Mouse (Mus musculus) midbrain, postnatal 0 days (tissue): ENCODE data around the gene Rpl10a. TPM values are rescaled to one million over a fixed set of nuclear protein-coding genes. Genes with fewer than 3 reads are reported as not detected.

ENCODE experiments used
- ATAC-seq: fragments of 200-750 bp; cut with Nextera tagmentation; 2 replicates; pipeline ENCODE4 v1.8.0; 2017; ENCODE audit warnings: moderate number of reproducible peaks, mild to moderate bottlenecking, moderate TSS enrichment, moderate library complexity; ENCODE audit not compliant: low FRiP score
- DNase-seq: peaks from one replicate; pipeline ENCODE4 v3.0.0-alpha.2; 2015; ENCODE audit warnings: low spot score
- H3K27ac ChIP-seq: fragments of 300-500 bp; sonication (generic); 2 replicates; pipeline ENCODE4 v1.5.1; 2014; ENCODE audit warnings: low read depth, mild to moderate bottlenecking, low read length, mixed read lengths
- H3K27me3 ChIP-seq: fragments of 300-500 bp; sonication (generic); 2 replicates; pipeline ENCODE4 v1.6.1; 2014; ENCODE audit warnings: low read length, control low read depth, mixed read lengths; ENCODE audit not compliant: insufficient read depth
- H3K36me3 ChIP-seq: fragments of 300-500 bp; sonication (generic); 2 replicates; pipeline ENCODE4 v1.6.1; 2014; ENCODE audit warnings: low read length, control low read depth, mixed read lengths; ENCODE audit not compliant: insufficient read depth
- H3K4me1 ChIP-seq: fragments of 300-500 bp; sonication (generic); 2 replicates; pipeline ENCODE4 v1.6.1; 2014; ENCODE audit warnings: mild to moderate bottlenecking, control low read depth, antibody characterized with exemption, low read length, mixed read lengths; ENCODE audit not compliant: insufficient read depth
- H3K4me2 ChIP-seq: fragments of 300-500 bp; sonication (generic); 2 replicates; pipeline ENCODE4 v1.6.1; 2014; ENCODE audit warnings: low read depth, mild to moderate bottlenecking, low read length, mixed read lengths; ENCODE audit not compliant: poor library complexity, severe bottlenecking
- H3K4me3 ChIP-seq: fragments of 300-500 bp; sonication (generic); 2 replicates; pipeline ENCODE4 v1.5.1; 2014; ENCODE audit warnings: low read depth, mild to moderate bottlenecking, low read length, moderate library complexity
- H3K9ac ChIP-seq: fragments of 300-500 bp; sonication (generic); replicated peaks from 2 replicates; pipeline ENCODE4 v1.6.1; 2014; ENCODE audit warnings: mild to moderate bottlenecking, low read length, moderate library complexity, mixed read lengths; ENCODE audit not compliant: poor library complexity, severe bottlenecking
- H3K9me3 ChIP-seq: fragments of 300-500 bp; sonication (generic); 2 replicates; pipeline ENCODE4 v1.6.1; 2016; ENCODE audit warnings: low read length, control low read depth
- CTCF ChIP-seq: IDR thresholded peaks from 2 replicates; pipeline ENCODE4 v1.5.1; 2016; ENCODE audit warnings: antibody characterized with exemption, mild to moderate bottlenecking
- WGBS: fragments of 180-500 bp; shearing (Covaris S2); extraction: QIAGEN DNeasy Blood & Tissue Kit; methylation state at CpG from one replicate; pipeline ENCODE4 v1.1.7; 2014; 5-methylcytosine and 5-hydroxymethylcytosine counted together
- polyA plus RNA-seq: library from polyadenylated mRNA; unstranded; fragments of >200 nt; fragmentation: Nextera tagmentation; extraction: Ambion mirVana; gene quantifications from 2 replicates; pipeline ENCODE4 v1.2.1, GENCODE M21; 2015
- total RNA-seq: library from RNA; depleted of rRNA; stranded (reverse); fragments of >200 nt; gene quantifications from 2 replicates; pipeline ENCODE4 v1.2.3, GENCODE M21; 2014

Rpl10a gene
- total and polyA plus RNA-seq, 2 experiments from 2014 or later: 365 to 810 TPM

DNA sequence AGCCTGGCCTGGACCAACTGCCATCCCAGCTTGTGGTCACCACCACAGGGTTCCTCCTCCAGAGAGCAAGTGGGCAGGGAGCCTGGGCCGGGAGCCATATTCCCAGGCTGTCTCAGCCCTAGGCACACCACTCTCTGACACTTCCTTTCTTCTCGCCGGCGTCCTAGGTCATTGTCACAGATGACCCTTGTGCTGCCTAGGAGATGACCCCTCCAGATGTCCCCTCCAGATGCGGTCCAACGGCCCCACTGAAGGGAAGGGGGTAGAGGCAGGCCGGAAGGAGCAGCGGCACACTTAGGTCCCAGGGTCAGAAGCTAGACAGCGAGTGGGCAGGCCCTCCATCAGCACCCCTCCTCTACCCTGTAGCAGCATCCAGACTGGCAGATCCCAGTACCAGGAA is 27.9 kb upstream of the Rpl10a start:
- TF ChIP-seq CTCF: no peak
- peaks cover 6% of the 10 kb centered on the region; the same call in 1 of the 2 replicates for H3K36me3 ChIP-seq
- H3K4me2 ChIP-seq: no peak overlapping the region
- no peaks in the 10 kb centered on the region for H3K27me3 ChIP-seq
- no peak for DNase-seq
- no peak; the same call in 1 of the 2 replicates for ATAC-seq
- no peak overlapping the region for H3K4me3 ChIP-seq
- H3K9ac ChIP-seq: no peak overlapping the region
- WGBS: 43% methylated on average over 9 of the region's 9 CpGs
- no peak overlapping the region for H3K27ac ChIP-seq
- no peaks in the 10 kb centered on the region for H3K9me3 ChIP-seq
- H3K4me1 ChIP-seq: no peaks in the 10 kb centered on the region

DNA sequence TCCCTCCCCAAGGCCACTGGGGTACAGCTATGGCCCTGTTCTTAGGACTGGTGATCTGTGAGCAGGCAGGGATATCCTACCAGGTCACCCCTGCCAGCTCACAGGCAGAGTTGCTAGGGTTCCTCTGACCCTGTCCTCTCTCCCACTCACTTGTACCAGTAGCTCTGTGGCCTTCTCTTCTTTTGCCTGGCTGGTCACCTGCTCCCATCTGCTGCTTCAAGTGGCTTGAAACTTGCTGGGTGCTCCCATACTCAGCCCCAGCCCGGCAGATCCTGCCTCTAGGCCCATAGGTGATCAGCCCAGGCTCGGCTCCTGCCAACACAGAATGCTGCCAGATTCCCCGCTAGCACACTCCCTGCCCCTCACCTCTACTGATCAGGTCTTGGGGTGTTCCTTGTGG is 27.4 kb upstream of the Rpl10a start:
- Histone ChIP-seq H3K9me3 (no peaks in the 10 kb centered on the region), H3K27me3 (no peaks in the 10 kb centered on the region), H3K4me3 (no peak overlapping the region), H3K27ac (no peak overlapping the region), H3K4me2 (no peak overlapping the region), H3K36me3 (peaks cover 6% of the 10 kb centered on the region; the same call in 1 of the 2 replicates), H3K4me1 (no peaks in the 10 kb centered on the region), H3K9ac (0 out of 2 replicates have a peak overlapping the region, but pooled peaks have one; percentile 4)
- ATAC-seq (no peak), DNase-seq (no peak)
- 65% methylated on average over 3 of the region's 3 CpGs for WGBS
- no peak for TF ChIP-seq CTCF

DNA sequence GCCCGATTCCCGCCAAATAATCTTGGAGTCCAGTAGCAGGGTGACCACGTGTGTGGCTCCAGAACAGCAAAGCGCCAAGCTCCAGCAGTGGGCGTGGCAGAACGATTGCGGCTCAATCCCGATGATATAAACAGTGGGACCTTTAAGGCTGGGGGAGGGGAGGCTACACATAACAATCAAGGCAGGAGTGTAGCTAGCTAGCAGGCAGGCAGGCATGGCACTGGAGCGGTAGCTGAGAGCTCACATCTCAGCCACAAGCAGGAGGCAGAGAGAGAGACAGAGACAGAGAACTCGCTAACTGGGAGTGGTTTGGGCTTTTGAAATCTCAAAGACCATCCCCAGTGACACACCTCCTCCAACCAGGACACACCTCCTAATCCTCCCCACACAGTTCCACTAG is 23.1 kb upstream of the Rpl10a start:
- WGBS: 53% methylated on average over 10 of the region's 10 CpGs
- no peaks in the 10 kb centered on the region for H3K9me3 ChIP-seq
- DNase-seq (no peak), ATAC-seq (no peak)
- no peak overlapping the region for H3K4me2 ChIP-seq
- H3K4me1 ChIP-seq: no peaks in the 10 kb centered on the region
- TF ChIP-seq CTCF: no peak
- no peaks in the 10 kb centered on the region for H3K27me3 ChIP-seq
- no peaks in the 10 kb centered on the region for H3K36me3 ChIP-seq
- H3K9ac ChIP-seq: no peak overlapping the region
- H3K4me3 ChIP-seq: no peak overlapping the region
- no peak overlapping the region for H3K27ac ChIP-seq

DNA sequence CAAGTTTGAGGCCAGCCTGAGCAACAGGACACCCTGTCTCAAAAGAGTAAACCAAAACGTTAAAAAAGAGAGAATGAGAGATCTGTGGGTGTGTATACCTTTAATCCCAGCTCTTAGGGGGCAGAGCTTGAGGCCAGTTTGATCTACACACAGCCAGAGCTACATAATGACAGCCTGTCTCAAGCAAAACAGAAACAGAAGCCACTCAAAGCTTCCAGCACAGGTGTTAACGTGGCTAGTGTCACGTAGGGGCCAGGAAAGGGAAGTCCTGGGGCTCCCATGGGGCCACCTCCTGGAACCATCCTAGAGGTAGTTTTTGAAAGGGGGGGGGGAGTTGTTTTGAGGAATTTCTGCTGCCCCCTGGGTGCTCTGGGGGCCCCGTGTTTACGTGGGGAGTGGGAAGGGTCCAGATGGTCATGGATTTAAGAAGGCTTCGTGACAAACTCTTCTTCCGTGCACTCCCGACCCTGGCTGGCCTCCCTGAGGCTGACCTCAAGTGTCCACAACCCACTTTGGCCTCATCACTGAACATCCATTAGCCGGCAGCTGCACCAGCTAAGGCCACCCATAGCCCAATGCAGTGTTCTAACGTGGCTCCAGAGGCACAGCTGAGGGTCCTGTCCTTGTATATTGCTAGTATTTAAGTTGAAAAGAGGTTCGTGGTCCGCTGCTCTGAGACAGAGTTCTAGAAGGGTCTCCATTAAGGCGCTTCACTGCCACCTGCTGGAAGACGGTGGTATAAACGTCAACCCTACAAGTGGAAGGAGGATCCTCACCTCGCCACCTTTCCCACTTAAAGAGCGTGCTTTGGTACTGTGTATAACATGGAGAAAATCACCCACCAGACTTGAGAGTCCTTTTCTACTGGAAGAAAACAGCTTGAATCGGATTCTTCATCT is 19.7 kb upstream of the Rpl10a start:
- ATAC-seq: no peak
- peak; percentile 96 for TF ChIP-seq CTCF
- Histone ChIP-seq H3K9ac (no peak overlapping the region), H3K4me2 (no peak overlapping the region), H3K4me1 (no peaks in the 10 kb centered on the region), H3K27me3 (no peaks in the 10 kb centered on the region), H3K27ac (no peak overlapping the region), H3K9me3 (no peaks in the 10 kb centered on the region), H3K4me3 (no peak overlapping the region), H3K36me3 (no peaks in the 10 kb centered on the region)
- DNase-seq: peak; percentile 93
- 16% methylated on average over 18 of the region's 18 CpGs for WGBS

DNA sequence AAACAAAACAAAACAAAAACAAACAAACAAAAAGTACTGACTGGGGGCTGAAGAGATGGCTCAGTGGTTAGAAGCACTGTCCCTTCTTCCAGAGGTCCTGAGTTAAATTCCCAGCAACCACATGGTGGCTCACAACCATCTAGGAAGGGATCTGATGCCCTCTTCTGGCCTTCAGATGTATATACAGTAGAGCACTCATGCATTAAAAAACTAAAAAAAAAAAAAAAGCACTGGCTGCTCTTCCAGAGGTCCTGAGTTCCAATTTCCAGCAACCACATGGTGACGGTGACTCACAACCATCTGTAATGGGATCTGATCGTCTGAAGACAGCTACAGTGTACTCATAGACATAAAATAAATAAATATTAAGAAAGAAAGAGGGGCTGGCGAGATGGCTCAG is 17.4 kb upstream of the Rpl10a start:
- Histone ChIP-seq H3K27ac (no peak overlapping the region), H3K4me1 (peaks cover 6% of the 10 kb centered on the region; the same call in 1 of the 2 replicates), H3K4me3 (no peak overlapping the region), H3K36me3 (0 out of 2 replicates have a peak, but pooled peaks cover under 1% of the 10 kb centered on the region), H3K9ac (no peak overlapping the region), H3K4me2 (no peak overlapping the region), H3K9me3 (no peaks in the 10 kb centered on the region), H3K27me3 (no peaks in the 10 kb centered on the region)
- peak; percentile 23; the same call in 1 of the 2 replicates for TF ChIP-seq CTCF
- no peak for DNase-seq
- no peak for ATAC-seq
- WGBS: 72% methylated on average over 3 of the region's 3 CpGs

DNA sequence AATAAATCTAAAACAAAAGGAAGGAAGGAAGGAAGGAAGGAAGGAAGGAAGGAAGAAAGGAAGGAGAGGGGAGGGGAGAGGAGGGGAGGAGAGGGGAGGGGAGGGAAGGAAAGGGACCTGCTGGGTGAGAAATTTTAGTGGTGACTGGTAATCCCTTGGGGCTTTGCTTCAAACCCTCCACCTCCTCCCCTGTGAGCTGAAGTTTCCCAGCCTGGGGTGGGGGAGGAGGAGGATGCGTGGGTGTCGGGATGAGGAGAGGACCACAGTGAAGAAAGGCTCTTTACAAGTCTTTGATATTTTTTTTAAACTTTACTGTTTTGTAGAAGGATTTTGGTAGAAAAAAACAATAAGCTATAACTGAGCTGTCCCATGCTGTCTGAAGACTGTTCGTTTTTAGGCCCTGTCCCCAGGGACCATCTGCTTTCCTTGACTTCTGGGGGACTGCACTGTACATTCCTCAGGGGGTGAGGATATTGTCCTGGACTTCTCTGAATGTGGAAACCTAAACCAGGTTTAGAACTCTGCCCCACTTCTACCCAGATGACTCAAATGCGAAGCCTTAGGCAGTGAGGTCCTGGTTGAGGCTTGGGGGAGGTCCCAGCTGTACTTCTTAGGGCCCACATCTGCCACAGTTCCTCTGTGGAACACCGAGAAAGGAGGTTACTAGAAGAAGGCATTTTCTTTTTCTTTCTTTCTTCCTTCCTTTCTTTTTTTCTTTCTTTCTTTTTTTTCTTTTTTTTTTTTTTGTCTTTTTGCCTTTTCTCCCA is 16.7 kb upstream of the Rpl10a start:
- H3K27me3 ChIP-seq: no peaks in the 10 kb centered on the region
- no peak for ATAC-seq
- no peak overlapping the region for H3K4me3 ChIP-seq
- 75% methylated on average over 5 of the region's 5 CpGs for WGBS
- no peak overlapping the region for H3K27ac ChIP-seq
- H3K9me3 ChIP-seq: no peaks in the 10 kb centered on the region
- no peak overlapping the region for H3K9ac ChIP-seq
- H3K36me3 ChIP-seq: 0 out of 2 replicates have a peak, but pooled peaks cover 3% of the 10 kb centered on the region
- DNase-seq: no peak
- TF ChIP-seq CTCF: no peak
- peaks cover 6% of the 10 kb centered on the region; the same call in 1 of the 2 replicates for H3K4me1 ChIP-seq
- H3K4me2 ChIP-seq: no peak overlapping the region
